Mouse (Mus musculus) right cerebral cortex, postnatal 14 days (tissue): ENCODE measurements around the gene Olfm2.

Experiments used
- DNase-seq: peaks from one replicate; pipeline ENCODE4 v3.0.0; 2022

Olfm2 gene

GRCm38 (mm10) chr9:20746017-20746660 is at the start of gene Olfm2:
Gene Olfm2, minus strand, starts transcription at chr9:20746349.
- peak; percentile 38 for DNase-seq

DNA sequence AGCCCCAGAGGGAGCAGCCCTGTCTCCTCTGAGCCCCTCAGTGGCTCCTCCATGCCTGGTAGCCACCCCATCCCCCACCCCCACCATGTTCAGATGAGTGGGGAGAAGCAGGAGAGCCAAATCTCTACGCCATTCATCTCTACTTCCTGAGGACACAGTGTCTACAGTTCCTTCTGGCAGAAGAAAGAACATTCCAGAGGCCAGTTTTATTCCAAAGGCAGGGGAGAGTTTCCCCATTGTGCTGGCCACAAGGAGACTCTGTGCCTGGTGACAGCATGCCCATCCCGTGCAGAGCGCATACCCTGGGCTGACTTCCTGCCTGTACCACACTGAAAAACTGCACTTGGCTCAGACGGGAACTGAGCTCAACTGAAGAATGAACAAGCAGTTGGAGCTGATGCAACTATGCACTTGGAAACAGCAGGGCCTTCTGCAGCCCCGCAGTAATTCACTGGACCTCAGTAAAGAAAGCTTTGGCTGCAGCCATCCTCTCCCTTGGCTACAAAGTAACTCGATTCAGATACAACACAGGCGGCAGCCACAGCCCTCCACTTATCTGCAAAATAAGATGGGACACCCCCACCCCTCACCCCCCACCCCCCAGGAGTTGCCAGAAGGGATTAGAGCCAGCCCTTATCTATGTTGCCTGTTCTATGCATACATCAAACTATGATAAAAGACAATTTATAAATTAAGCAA is 48.1 kb upstream of the Olfm2 start:
- DNase-seq = peak; percentile 30

DNA sequence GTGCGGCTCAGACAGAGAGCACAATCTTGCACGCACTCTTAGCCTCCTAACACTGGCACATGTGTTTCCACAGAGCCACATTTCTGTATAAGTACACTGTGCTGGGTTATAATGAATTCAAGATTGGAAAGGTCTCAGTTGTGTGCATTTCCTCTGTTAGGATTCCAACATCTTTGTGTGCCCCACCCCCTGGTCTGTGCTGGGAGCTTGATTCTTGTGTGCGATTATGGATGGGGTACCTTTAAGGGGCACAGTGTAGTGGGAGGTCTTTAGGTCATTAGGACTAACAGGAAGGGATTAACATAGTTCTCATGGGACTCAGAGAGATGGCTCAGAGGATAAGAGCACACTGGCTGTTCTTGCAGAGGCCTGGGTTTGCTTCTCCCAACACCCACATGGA is 44.2 kb upstream of the Olfm2 start:
- DNase-seq = no peak

- DNase-seq = no peak
Measured at GRCm38 (mm10) chr9:20789651-20790050, 43.5 kb upstream of the Olfm2 start.

DNA sequence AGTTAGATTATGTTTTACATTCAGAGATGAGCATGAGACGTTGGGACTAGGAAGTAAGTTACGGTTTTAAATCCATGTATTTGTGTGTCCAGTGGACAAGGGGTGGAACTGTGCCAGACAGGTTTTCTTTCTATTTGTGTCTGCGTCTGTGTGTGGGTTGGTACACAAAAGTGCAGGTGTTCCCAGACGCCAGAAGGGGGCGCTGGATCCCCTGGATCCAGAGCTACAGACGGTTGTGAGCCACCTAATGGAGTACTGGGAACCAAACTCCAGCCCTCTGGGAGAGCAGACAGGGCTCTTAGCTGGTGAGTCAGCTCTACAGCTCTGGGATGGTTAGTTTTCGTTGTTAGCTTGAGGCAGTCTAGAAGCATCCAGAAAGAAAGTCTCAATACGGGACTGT is 41.8 kb upstream of the Olfm2 start:
- DNase-seq = no peak

DNA sequence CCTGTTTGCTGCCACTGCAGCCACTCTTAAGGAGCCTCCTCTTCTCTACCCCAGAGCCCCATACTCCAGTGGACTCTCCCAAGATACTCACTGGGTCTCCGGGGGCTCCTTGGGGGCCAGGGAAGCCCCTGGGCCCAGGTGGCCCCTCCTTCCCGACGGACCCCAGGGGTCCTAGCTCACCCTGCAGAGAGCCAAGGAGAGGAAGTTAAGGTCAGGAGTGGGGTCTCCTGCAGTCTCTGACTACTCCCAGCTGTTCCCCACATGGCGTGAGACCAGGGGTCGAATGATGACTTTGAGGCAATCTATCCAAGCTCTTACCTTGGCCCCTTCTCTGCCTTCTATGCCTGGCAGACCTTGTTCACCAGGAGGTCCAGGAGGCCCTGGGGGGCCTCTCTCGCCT is 38.9 kb upstream of the Olfm2 start:
- no peak for DNase-seq

GRCm38 (mm10) chr9:20781286-20781685 is 35.1 kb upstream of the Olfm2 start:
- no peak for DNase-seq

DNA sequence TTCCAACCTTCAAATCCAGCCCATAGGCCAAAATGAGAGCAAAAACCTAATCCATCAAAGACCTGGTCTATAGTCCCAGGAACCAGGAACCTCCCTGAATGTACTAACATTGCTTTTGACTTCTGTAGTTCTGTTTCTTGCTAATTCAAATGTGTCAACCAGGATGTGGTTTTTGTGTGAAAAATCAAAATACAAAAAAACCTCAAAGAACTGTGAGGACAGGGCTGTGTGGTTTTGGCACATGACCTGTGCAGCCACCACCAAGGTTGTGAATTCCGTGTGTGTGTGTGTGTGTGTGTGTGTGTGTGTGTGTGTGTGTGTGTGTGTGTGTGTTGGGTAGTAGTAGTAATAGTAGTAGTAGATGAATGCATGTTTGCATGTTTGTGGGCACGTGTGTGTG is 19.1 kb upstream of the Olfm2 start:
- DNase-seq = no peak

GRCm38 (mm10) chr9:20763099-20763498 is 16.9 kb upstream of the Olfm2 start:
- DNase-seq = no peak

DNA sequence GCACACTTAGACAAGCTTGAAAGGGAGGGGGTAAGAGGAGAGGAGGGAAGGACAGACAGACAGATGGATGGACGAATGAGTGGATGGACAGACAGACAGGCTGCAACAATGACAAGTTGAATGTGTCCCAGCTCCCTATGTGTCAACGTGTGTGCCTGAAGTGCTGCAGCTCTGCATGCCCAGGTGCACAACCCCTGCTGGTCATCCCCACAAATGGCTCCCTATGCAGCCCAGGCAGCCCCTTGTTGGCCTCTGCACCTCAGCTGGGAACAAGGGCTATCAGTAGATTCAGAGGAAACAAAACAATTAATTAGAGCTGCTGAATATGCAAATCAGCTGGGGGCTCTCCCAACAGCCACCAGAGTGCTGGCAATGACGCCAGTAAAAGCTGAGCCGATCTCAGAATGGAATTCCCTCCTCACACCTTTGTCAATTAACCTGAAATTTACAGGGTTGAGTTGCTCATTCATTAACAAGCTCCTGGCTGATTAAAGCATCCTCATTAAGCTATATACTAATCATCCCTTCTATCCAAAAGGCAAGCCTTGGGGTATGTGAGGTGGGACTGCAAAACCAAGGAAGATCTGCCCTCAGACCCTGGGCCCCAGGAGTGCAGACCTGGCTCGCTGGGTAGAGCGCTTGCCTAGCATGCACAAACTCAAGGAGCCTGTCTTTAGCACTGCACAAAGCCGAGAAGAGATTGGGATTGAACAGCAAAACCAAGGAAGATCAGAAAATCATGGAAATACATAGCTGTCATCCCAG is 16.2 kb upstream of the Olfm2 start:
- no peak for DNase-seq

DNA sequence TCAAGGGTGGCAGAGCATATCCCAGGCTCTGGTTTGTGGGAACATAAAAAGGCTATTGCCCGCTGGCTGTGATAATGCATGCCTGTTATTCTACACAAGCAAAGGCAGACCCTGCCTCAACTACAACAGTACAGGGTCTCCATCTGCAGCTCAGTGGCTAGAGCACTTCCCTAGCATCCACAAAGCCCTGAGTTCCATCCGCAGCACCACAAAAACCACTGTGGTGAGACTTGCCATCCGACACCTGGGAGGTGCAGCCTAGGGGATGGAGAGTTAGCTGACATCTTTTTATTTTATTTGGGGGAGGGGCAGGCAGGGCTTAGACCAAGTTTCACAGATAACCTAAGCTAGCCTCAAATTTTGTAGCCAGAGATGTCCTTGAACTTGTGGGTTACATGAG is 15.2 kb upstream of the Olfm2 start:
- DNase-seq = no peak

DNA sequence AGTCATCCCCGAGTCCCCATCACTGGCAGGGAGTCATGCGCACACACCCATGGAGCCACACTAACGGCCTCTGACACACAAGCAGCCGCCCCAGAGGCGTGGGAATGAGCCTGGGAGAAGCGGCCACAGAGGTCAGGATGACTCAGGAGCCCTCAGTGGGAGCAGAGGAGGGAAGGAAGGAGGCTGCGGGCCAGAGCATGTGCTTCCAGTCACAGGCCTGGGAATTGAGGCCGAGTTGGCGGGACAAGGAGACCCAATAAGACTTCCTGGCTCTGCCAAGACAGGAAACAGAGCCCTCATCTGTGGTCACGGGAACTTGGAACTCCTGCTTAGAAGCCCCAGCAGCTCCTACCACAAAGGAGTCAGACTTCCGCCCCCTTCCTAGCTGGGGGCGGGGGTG is 14.7 kb upstream of the Olfm2 start:
- no peak for DNase-seq

DNA sequence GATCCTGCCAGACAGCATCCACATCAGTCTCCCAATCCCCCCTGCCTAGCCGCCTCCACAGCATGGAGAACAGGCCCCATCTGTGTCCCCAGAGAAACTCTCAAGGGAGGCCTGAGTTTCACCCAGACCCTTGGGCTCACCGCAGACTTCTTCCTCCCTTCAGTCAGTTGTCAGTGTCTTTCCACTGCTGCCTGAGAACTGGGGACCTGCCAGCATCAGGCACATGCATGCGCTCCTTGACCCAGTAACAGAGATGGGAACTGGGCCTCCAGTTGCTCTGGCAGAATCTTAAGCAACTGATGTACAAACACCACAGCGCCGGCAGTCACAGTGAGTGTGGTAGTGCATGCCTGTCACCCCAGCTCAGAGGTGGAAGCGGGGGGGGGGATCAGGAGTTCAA is 12.7 kb upstream of the Olfm2 start:
- no peak for DNase-seq

- no peak for DNase-seq
Measured at GRCm38 (mm10) chr9:20758243-20758642, 12.1 kb upstream of the Olfm2 start.

- peak; percentile 60 for DNase-seq
Measured at GRCm38 (mm10) chr9:20757087-20757955, 11.2 kb upstream of the Olfm2 start.

GRCm38 (mm10) chr9:20756081-20756700 is 10.0 kb upstream of the Olfm2 start:
- no peak for DNase-seq

DNA sequence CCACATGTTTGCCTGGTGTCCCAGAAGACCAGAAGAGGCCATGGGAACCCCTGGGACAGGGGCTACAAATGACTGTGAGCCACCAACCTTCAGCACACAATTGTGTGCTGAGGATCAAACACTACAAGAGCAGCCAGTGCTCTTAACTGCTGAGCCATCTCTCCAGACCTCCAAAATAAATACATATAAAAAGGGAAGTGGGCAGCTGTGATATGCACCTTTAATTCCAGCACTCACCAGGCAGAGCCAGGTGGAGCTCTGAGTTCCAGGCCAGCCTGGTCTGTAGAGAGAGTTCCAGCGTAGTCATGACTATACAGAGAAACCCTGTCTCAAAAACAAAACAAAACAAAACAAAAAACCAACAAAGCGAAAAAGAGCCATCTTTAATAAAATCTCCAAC is 8.2 kb upstream of the Olfm2 start:
- no peak for DNase-seq

DNA sequence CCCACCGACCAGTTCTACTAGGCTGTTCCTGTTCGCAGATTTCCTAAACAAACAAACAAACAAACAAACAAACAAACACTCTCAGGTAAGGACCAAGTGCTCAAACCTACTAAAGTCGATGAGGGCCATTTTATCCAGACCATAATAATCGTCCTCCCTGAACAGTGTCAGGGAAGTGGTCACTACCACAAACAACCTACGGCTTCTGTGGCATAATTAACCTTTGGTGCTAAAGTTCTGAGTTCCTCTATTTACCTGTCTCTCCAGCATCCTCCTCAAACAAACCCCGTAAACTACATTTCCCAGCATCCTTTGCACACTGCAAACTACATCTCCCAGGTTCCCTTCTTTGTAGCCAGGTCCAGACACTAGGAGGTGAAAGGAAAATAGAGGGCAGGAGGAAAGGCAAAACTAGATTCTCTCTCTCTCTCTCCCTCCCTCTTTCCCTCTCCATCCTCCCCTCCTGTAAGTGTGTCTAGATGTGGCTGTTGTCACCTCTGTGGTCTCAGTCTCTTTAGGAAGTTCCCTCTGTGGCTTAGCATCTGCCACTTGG is 5.4 kb upstream of the Olfm2 start:
- DNase-seq = no peak

DNA sequence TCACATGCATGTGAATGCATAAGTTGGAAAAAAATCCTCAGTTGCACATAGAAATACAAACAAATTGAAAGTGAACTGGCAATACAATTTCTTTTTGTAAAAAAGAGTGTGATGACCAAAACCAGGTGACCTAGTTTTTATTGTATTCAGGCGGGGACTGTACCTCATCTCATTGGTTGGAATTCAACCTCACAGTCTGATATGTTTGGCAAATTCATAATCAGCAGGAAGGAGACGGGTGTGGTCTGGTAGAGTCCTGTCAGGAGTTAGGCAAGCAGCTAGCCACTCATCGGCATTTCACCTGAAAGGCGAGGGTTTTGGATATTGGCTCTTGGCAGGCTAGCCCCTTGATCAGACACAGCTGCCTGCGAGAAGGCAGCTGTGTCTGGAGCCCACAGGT is 3.1 kb upstream of the Olfm2 start:
- no peak for DNase-seq

DNA sequence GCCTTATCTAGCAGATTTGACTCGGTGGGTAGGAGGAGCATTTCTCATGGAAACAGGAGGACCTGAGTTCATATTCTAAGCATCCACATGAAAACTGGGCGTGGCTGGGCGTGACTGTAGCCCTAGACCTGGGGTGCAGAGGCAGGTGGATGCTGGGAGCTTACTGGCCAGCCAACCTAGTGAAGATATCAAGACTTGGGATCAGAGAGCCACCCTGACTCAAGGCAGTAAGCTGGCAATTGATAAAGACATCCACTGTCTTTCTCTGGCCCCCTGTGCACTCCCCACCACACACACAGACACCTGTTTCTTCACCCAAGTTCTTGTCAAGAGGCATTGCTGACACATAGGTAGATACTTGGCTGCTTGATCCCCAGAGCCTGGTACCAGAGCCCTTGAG is 2.4 kb upstream of the Olfm2 start:
- DNase-seq = no peak

DNA sequence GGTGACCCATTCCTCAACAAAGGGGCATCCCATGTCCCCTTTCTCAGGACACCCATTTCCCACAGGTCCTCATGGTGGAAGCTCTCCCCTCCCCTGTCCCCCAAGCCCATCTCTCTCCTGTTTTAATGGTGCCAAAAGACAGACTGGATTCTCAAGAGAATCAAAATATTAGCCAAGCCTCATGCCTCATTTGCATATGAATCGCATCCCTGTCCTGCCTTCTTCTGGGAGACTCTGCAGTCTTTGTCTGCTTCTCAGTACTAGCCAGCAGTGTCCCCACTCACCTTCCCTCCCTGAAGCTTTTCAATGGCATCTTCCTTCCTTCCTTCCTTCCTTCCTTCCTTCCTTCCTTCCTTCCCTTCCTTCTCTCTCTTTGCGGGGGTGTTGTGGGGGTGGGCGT is 1.5 kb upstream of the Olfm2 start:
- DNase-seq = no peak
